ENCODE assay signal across 8 mouse cellular contexts in genomic region chr12:40223676-40224075, GRCm38 (mm10). TPM values are rescaled to one million over a fixed set of nuclear protein-coding genes. Genes with fewer than 3 reads are reported as not detected.
DNase-seq lines count a peak whose midpoint lies in the region; ATAC-seq and TF ChIP-seq lines count a peak whose summit lies in the region.

No protein-coding gene starts in this region.

- no peaks in the 10 kb centered on the region for H3K9me3 ChIP-seq in forebrain, postnatal 0 days (ENCODE audit: low read length)
- H3K9me3 ChIP-seq in liver, embryonic 13.5 days (replicated peaks): no peaks in the 10 kb centered on the region

- H3K4me3 ChIP-seq in brown adipose tissue, adult 24 weeks (ENCODE audit: insufficient read depth, low read depth, low read length): peak overlapping the region; percentile 61
- H3K4me3 ChIP-seq in forebrain, postnatal 0 days (ENCODE audit: low read depth, low read length): peak overlapping the region; percentile 100
- peak overlapping the region; percentile 88 for H3K4me3 ChIP-seq in liver, embryonic 13.5 days (replicated peaks)

- TF ChIP-seq CTCF in forebrain, postnatal 0 days (IDR thresholded peaks at IDR 0.05; ENCODE audit: low read depth): no peak

- peak overlapping the region; percentile 90 for H3K27ac ChIP-seq in brown adipose tissue, adult 24 weeks (replicated peaks; ENCODE audit: low read depth, low read length)
- no peak overlapping the region for H3K27ac ChIP-seq in forebrain, postnatal 0 days (ENCODE audit: low read depth, low read length)
- H3K27ac ChIP-seq in liver, embryonic 13.5 days: peak overlapping the region; percentile 58

- no peaks in the 10 kb centered on the region for H3K27me3 ChIP-seq in forebrain, postnatal 0 days (ENCODE audit: insufficient read depth, low read length)
- H3K27me3 ChIP-seq in liver, embryonic 13.5 days: no peaks in the 10 kb centered on the region

- no peaks in the 10 kb centered on the region for H3K36me3 ChIP-seq in forebrain, postnatal 0 days (ENCODE audit: insufficient read depth)
- no peaks in the 10 kb centered on the region for H3K36me3 ChIP-seq in liver, embryonic 13.5 days

- ATAC-seq in forebrain, postnatal 0 days: no peak
- no peak for ATAC-seq in liver, embryonic 13.5 days (ENCODE audit: low read depth)

- WGBS in forebrain, postnatal 0 days: 56% methylated on average over 10 of the region's 10 CpGs
- 38% methylated on average over 10 of the region's 10 CpGs for WGBS in liver, embryonic 13.5 days (ENCODE audit: insufficient replicate concordance)

- H3K9ac ChIP-seq in forebrain, postnatal 0 days: peak overlapping the region; percentile 36; the same call in 1 of the 2 replicates
- H3K9ac ChIP-seq in liver, embryonic 13.5 days: peak overlapping the region; percentile 71

- H3K4me2 ChIP-seq in forebrain, postnatal 0 days (ENCODE audit: low read depth): peak overlapping the region; percentile 76
- peak overlapping the region; percentile 92 for H3K4me2 ChIP-seq in liver, embryonic 13.5 days

- peaks cover 2% of the 10 kb centered on the region; the same call in 1 of the 2 replicates for H3K4me1 ChIP-seq in brown adipose tissue, adult 24 weeks (ENCODE audit: control insufficient read depth, insufficient read depth, insufficient read length, low read length)
- peaks cover 19% of the 10 kb centered on the region for H3K4me1 ChIP-seq in forebrain, postnatal 0 days (ENCODE audit: insufficient read depth)
- H3K4me1 ChIP-seq in liver, embryonic 13.5 days (replicated peaks): peaks cover 34% of the 10 kb centered on the region

- DNase-seq in kidney, postnatal 10 days: peak; percentile 19
- DNase-seq in kidney, adult 9 months: no peak
- no peak for DNase-seq in forebrain, postnatal 0 days
- DNase-seq in liver, embryonic 13.5 days: no peak
- no peak for DNase-seq in embryo, embryonic 10.5 days (ENCODE audit: low spot score)
- no peak for DNase-seq in embryo, embryonic 10 days (ENCODE audit: low spot score)
- no peak for DNase-seq in layer of hippocampus, postnatal 36 days

RNA-seq across cellular contexts. Expression of gene Lsmem1, which starts 24.4 kb away (rescaled TPM):
- 1.0 TPM in 1 of 2 replicates, not detected in the other for polyA plus RNA-seq in brown adipose tissue, adult 24 weeks (2012; ENCODE audit: insufficient read depth, insufficient read length, missing spikeins)
- total RNA-seq in forebrain, postnatal 0 days (2014; rRNA removed): 0.14 and 0.23 TPM in 2 replicates
- polyA plus RNA-seq in forebrain, postnatal 0 days (2015; fragmentation: Nextera tagmentation; extraction: Ambion mirVana): 0.27 and 0.33 TPM in 2 replicates
- 0.10 TPM in 1 of 2 replicates, not detected in the other for polyA plus RNA-seq in liver, embryonic 13.5 days (2015; fragmentation: Nextera tagmentation; extraction: Ambion mirVana)
- total RNA-seq in layer of hippocampus, postnatal 36 days (2021): under 1 TPM; 0.30 to 0.51 TPM

RNA-seq across cellular contexts. Expression of gene Ifrd1, which starts 24.6 kb away (rescaled TPM):
- polyA plus RNA-seq in brown adipose tissue, adult 24 weeks (2012; ENCODE audit: insufficient read depth, insufficient read length, missing spikeins): 101 and 246 TPM in 2 replicates
- total RNA-seq in forebrain, postnatal 0 days (2014; rRNA removed): 71.3 and 87.9 TPM in 2 replicates
- 156 TPM in 2 replicates for polyA plus RNA-seq in forebrain, postnatal 0 days (2015; fragmentation: Nextera tagmentation; extraction: Ambion mirVana)
- 73.9 and 80.1 TPM in 2 replicates for polyA plus RNA-seq in liver, embryonic 13.5 days (2015; fragmentation: Nextera tagmentation; extraction: Ambion mirVana)
- total RNA-seq in layer of hippocampus, postnatal 36 days (2021): 10 to 100 TPM; 90.6 to 92.6 TPM
